Mouse (Mus musculus) hindbrain, embryonic 10.5 days (tissue): ENCODE results near the gene Plxna3. TPM values are rescaled to one million over a fixed set of nuclear protein-coding genes. Genes with fewer than 3 reads are reported as not detected.

Experiments
- DNase-seq: peaks from one replicate; pipeline ENCODE4 v3.0.0-alpha.2; 2017; ENCODE audit warnings: low spot score
- H3K27ac ChIP-seq: fragments of 300-500 bp; sonication (generic); 2 replicates; pipeline ENCODE4 v1.5.1; 2016; ENCODE audit warnings: mild to moderate bottlenecking, moderate library complexity
- H3K27me3 ChIP-seq: fragments of 300-500 bp; sonication (generic); 2 replicates; pipeline ENCODE4 v1.6.1; 2016; ENCODE audit warnings: mild to moderate bottlenecking; ENCODE audit not compliant: poor library complexity, insufficient read depth, severe bottlenecking
- H3K36me3 ChIP-seq: fragments of 300-500 bp; sonication (generic); 2 replicates; pipeline ENCODE4 v1.6.1; 2016; ENCODE audit warnings: mild to moderate bottlenecking, moderate library complexity
- H3K4me1 ChIP-seq: fragments of 300-500 bp; sonication (generic); replicated peaks from 2 replicates; pipeline ENCODE4 v1.6.1; 2016; ENCODE audit warnings: mild to moderate bottlenecking
- H3K4me3 ChIP-seq: fragments of 300-500 bp; sonication (generic); 2 replicates; pipeline ENCODE4 v1.5.1; 2016; ENCODE audit warnings: mild to moderate bottlenecking, moderate library complexity
- H3K9me3 ChIP-seq: fragments of 300-500 bp; sonication (generic); 2 replicates; pipeline ENCODE4 v1.6.1; 2016; ENCODE audit warnings: mild to moderate bottlenecking, moderate library complexity
- WGBS: fragments of 180-500 bp; shearing (Covaris S2); methylation state at CpG from one replicate; pipeline ENCODE4 v1.1.7; 2016; 5-methylcytosine and 5-hydroxymethylcytosine counted together
- polyA plus RNA-seq: library from polyadenylated mRNA; unstranded; fragments of >200 nt; fragmentation: Nextera tagmentation; extraction: Ambion mirVana; gene quantifications from 2 replicates; pipeline ENCODE4 v1.2.1, GENCODE M21; 2016

Gene Plxna3
- 21.2 and 26.6 TPM in 2 replicates for polyA plus RNA-seq

DNA sequence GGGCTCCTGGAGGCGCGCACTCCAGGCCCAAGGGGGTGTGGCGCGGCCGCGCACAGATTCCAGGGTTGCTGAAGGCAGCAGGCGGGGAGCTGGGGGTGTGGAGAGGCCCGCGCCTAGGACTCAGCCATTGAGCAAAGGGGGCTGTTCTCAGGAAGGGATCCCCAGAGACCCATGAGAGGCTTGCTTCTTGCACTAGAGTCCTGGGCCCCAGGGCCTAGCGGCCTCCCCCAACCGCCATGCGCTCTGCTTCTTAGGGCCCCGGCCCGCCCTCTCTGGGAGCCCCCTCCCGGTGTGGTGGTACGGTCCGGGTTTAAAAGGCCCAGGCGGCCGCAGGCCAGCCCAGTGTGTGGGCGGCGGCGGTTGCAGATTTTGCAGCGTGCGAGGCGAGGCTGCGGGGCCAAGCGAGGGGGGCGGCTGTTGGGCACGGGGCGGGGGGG is at the start of gene Plxna3:
Gene Plxna3 (plus strand): TSS at position 342 of the 437 bp plus-strand sequence.
- peak within 1 kb of the TSS; percentile 62 for H3K4me3 ChIP-seq
- peaks cover 22% of the 10 kb centered on the region for H3K4me1 ChIP-seq
- no peaks in the 10 kb centered on the region for H3K27me3 ChIP-seq
- peak; percentile 78 for DNase-seq
- H3K27ac ChIP-seq = peak within 1 kb of the TSS; percentile 95
- H3K9me3 ChIP-seq = no peaks in the 10 kb centered on the region; the same call in 1 of the 2 replicates
- 19% methylated on average over 30 of the region's 30 CpGs for WGBS
- peaks cover 18% of the 10 kb centered on the region for H3K36me3 ChIP-seq

DNA sequence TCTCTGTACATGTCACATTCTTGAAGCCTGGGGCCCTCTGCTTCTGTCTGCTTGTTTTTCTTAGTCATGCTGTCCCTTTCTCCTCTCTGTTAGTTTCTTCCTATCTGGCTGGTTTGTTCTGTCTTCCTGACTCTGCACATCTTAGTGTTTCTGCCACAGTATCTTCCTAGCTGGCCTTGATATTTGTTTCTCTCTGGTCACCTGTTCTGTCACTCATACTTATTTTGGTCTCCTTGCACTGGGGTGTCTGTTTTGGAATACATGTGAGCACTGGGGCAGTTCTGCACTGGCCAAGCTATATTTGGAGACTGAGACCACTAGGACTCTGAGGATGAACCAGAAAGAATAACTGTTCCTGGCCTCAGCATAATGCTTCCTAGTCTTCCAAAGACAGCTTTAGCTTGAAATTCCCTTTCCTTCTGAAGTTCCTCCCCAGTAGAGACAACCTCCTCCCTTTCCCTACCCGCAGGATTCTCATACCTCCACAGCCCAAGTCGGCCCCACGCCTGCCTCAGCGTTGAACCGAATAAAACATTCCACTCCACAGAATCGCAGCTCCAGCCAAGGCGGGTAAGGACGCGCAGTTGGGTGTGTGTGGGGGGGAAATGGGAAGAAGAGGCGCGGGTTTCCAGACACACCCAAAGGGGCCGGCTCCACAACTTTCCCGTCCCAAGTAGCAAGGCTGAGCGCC is 47.7 kb upstream of the Plxna3 start:
- no peak for DNase-seq
- peak overlapping the region; percentile 88 for H3K27ac ChIP-seq
- 19% methylated on average over 14 of the region's 14 CpGs for WGBS

DNA sequence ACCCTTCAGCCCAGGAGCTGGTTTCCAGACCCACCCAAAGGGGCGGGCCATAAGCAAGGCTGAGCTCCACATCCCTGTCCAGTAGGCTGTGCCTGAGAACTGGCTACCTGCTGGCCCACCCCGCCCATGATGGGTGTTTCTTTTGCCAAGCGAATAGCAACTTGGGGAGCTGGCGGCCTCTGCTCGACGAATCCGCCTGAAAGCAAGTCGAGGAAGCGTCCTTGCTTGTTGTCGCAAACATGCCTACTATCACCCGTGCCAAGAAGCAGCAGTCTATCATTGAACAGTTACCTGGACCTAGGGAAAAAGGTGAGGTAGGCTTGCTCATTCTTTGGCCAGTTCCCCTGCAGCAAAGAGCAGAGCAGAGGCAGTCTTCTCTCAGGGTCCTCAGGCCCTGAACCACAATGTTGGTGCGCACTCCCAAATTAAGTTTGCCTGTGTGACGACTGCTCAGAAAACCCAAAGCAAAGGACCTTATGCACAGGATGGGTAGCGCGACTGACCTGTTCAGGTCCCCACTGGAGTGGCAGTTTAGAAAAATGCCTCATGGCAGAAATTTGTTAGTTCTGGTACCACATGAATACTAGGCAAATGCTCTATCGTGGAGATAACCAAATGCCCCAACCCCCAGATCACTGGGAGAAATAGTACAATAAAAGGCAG is 47.0 kb upstream of the Plxna3 start, which contains the start of the genes Taz and Dnase1l1:
Gene Taz (plus strand): TSS at position 181 of the 663 bp plus-strand sequence.
Gene Dnase1l1 (minus strand): TSS at position 606 of the 663 bp plus-strand sequence.
- H3K27me3 ChIP-seq = no peaks in the 10 kb centered on the region
- peak; percentile 58 for DNase-seq
- H3K4me3 ChIP-seq = peak within 1 kb of the TSS; percentile 69
- no peaks in the 10 kb centered on the region for H3K36me3 ChIP-seq
- H3K4me1 ChIP-seq = peaks cover 12% of the 10 kb centered on the region
- 16% methylated on average over 16 of the region's 16 CpGs for WGBS
- peak within 1 kb of the TSS; percentile 88 for H3K27ac ChIP-seq
- H3K9me3 ChIP-seq = no peaks in the 10 kb centered on the region

More for the DNA sequence above, 47.7 kb upstream of the Plxna3 start:
- no peaks in the 10 kb centered on the region for H3K36me3 ChIP-seq
- no peaks in the 10 kb centered on the region for H3K27me3 ChIP-seq
- H3K9me3 ChIP-seq = no peaks in the 10 kb centered on the region
- H3K4me1 ChIP-seq = peaks cover 12% of the 10 kb centered on the region
- H3K4me3 ChIP-seq = peak overlapping the region; percentile 69

DNA sequence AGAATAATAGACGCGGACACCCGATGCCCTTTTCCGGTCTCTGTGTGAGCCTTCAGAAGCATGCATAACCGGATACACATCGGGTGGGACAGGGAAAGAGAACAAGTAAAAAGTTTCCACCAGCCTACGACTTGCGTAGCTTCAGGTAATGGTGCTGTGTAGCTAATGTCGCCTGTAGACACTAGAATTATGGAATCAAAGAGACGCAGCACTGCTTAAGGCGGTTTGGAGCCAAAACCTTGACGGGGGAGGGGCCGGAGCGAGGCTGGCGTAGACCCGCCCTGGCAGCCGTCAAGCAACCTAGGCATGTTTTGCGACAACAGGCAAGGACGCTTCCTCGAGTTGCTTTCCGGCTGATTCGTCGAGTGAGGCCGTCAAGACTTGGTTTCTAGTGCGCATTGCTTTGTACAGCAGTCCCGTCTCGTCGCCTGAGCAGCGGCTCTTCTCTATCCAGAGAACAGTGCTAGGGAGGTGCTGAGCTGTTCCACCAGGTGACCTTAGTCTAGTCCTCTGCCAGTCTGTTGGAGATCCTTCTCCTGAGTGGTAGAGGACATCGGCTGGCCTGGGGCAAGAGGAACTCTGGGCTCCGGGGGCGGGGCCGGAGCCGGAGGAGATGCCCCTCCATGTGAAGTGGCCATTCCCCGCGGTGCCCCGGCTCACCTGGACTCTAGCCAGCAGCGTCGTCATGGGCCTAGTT is 46.3 kb upstream of the Plxna3 start:
- H3K36me3 ChIP-seq = no peaks in the 10 kb centered on the region
- peak; percentile 81 for DNase-seq
- H3K9me3 ChIP-seq = no peaks in the 10 kb centered on the region
- 17% methylated on average over 39 of the region's 39 CpGs for WGBS
- H3K4me3 ChIP-seq = peak overlapping the region; percentile 69
- H3K4me1 ChIP-seq = peaks cover 12% of the 10 kb centered on the region
- H3K27ac ChIP-seq = peak overlapping the region; percentile 88
- H3K27me3 ChIP-seq = no peaks in the 10 kb centered on the region

DNA sequence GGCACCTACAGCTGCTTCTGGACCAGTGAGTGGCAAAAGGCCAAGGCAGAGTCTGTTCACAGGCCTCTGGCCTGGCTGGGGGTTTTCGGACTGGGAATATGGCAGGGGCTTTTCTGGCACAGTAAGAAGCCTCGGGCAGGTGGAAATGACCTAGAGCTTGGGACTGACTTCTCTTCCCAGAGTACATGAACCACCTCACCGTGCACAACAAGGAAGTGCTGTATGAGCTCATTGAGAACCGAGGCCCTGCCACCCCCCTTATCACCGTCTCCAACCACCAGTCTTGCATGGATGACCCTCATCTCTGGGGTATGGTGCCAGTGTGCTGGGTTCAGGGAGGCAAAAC is 45.8 kb upstream of the Plxna3 start:
- no peak for DNase-seq
- Histone ChIP-seq H3K4me3 (peak overlapping the region; percentile 69), H3K9me3 (no peaks in the 10 kb centered on the region), H3K27me3 (no peaks in the 10 kb centered on the region), H3K36me3 (peaks cover 3% of the 10 kb centered on the region), H3K27ac (peak overlapping the region; percentile 88), H3K4me1 (peaks cover 12% of the 10 kb centered on the region)
- WGBS = 43% methylated on average over 5 of the region's 5 CpGs

DNA sequence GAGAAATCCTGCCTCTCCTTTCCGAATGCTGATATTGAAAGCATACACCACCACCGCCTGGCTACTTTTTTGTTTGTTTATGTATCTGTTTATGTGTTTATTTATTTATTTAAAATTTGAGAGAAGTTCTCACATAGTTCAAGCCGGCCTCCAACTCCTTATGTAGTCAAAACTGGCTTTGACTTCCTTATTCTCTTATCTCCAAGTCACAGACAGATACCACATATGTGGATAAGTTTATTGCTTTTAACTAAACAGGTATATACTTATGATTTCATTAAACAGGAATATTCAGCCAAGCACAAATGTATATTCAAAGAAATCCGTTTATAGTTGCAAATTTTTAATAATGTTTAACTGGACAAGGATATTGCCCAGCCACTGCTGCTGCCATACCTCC is 35.4 kb upstream of the Plxna3 start:
- peaks cover 7% of the 10 kb centered on the region; the same call in 1 of the 2 replicates for H3K4me1 ChIP-seq
- 85% methylated on average over 4 of the region's 4 CpGs for WGBS
- H3K9me3 ChIP-seq = no peaks in the 10 kb centered on the region
- peaks cover 22% of the 10 kb centered on the region for H3K36me3 ChIP-seq
- no peak overlapping the region for H3K27ac ChIP-seq
- H3K4me3 ChIP-seq = no peak overlapping the region
- no peaks in the 10 kb centered on the region for H3K27me3 ChIP-seq
- DNase-seq = no peak

DNA sequence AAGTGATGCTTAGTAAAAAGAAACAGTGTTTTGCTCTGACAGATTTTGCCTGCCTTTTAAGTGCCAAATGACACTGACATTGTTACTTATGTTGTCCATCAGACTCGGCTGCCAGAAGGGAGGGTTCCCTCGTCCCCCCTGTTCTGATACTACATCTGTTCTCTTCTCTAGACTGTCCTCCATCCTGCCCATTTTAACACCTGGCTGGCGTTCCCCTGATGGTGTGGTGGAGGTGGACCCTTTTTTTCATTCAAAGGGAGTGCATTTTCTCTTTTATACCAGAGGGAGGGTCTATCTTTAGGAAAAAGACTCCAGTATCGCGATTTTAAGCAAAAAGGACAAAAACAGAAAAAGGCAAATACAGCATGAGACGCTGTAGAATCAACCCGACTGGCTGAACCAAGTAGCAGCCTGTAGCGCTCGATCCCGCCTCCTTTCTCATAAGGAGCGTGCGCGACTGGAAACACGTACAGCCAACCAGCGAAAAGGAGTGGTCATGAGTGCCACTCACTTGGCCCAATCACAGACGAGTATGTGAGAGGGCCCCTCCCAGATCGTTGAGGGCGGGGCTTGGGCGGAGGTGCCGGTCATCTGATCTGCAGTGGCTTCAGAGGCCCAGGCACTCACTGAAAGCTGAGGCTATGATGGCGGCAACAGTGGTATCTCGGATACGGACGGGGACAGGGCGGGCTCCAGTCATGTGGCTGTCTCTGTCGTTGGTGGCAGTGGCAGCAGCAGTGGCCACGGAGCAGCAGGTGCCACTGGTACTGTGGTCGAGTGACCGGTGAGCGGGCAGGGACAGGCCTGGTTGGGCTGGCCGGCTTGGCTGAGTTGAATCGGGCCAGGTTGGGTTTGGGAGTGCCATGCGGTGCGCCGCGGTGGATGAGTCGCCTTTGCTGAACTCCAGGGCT is 32.1 kb upstream of the Plxna3 start, which contains the start of gene Atp6ap1:
Gene Atp6ap1 (plus strand): TSS at position 560 of the 911 bp plus-strand sequence.
- H3K27me3 ChIP-seq = no peaks in the 10 kb centered on the region
- peak within 1 kb of the TSS; percentile 87 for H3K27ac ChIP-seq
- 12% methylated on average over 37 of the region's 37 CpGs for whole genome bisulfite sequencing
- H3K4me3 ChIP-seq = peak within 1 kb of the TSS; percentile 61
- H3K36me3 ChIP-seq = peaks cover 29% of the 10 kb centered on the region
- DNase-seq = peak; percentile 90
- H3K4me1 ChIP-seq = peaks cover 7% of the 10 kb centered on the region; the same call in 1 of the 2 replicates
- no peaks in the 10 kb centered on the region for H3K9me3 ChIP-seq

DNA sequence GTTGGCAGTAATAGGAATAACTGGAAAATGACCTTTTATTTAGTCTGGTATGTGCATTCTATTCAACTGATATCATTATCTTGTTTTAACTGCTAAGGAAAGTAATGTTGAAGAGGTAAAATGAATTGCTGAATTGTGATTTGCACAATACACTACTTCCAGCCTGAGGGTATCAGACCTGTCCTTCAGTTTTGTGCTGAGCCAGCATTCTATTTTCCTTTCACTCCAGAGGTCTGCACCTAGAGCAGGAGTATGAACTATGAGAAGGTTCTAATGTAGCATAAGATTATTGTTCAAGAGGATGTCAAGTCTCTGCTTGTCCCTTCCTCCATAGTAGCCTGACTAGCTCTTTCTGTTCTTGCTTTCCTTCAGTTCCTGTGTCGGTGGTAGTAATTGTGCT is 30.5 kb upstream of the Plxna3 start:
- no peaks in the 10 kb centered on the region for H3K9me3 ChIP-seq
- peaks cover 45% of the 10 kb centered on the region for H3K36me3 ChIP-seq
- 83% methylated on average over 1 of the region's 1 CpGs for WGBS
- H3K4me3 ChIP-seq = no peak overlapping the region
- no peak for DNase-seq
- H3K4me1 ChIP-seq = peaks cover 7% of the 10 kb centered on the region; the same call in 1 of the 2 replicates
- no peaks in the 10 kb centered on the region for H3K27me3 ChIP-seq
- H3K27ac ChIP-seq = no peak overlapping the region

DNA sequence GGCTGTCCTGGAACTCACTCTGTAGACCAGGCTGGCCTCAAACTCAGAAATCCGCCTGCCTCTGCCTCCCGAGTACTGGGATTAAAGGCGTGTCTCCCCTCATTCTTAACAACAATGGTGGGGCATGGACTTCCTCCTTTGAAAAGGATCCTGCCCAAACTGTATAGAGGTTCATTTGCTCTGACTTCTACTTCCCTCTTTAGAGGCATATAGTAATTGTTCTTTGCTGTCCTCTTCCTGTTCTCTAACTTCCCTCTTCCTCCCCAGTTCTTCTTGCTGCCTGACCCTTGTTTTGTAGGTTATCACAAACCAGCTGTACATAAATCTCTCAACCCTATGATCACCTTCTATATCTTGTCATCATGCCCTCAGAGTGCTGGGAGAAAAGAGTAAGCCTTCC is 29.1 kb upstream of the Plxna3 start:
- Histone ChIP-seq H3K4me1 (peaks cover 7% of the 10 kb centered on the region; the same call in 1 of the 2 replicates), H3K9me3 (no peaks in the 10 kb centered on the region), H3K4me3 (no peak overlapping the region), H3K27me3 (no peaks in the 10 kb centered on the region), H3K27ac (no peak overlapping the region), H3K36me3 (peaks cover 52% of the 10 kb centered on the region)
- no peak for DNase-seq
- 89% methylated on average over 3 of the region's 3 CpGs for WGBS

DNA sequence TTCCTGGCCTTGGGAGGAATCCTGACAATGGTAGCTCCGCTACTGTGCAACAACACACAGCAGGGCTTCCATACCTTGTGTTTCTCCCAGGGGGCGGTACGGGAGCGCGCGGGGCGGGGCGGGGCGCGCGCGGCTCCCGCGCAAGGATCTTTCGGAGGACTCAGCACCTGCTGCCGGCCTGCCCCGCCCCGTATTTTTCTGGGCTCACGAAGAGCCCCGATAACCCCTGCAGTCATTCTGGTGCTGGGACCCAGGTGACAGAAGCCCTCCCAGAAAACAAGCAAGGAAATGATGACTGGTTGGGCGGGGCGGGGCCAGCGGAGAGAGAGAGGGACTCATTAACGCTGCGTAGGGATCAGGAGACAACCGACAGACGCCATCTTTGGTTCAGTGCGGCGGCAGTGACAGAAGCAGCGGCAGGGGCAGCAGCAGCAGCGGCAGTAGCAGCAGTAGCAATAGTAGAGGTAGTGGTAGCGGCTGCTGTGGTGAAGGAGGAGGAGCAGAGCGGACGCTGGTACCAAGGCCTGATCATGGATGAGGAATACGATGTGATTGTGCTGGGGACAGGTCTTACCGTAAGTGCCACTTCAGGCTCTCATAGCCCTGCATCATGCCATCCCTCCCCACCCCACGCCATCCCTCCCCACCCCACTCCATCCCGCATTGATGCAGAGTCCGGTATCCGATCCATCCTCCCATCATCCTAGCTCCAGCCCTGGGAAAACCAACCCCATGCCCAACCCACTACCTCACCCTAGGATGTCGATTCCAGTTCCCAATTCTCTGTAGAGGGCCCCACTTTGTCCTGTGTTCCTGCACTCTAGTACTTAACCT is 23.8 kb upstream of the Plxna3 start, which contains the start of gene Gdi1:
Gene Gdi1 (plus strand): TSS at position 132 of the 834 bp plus-strand sequence.
- peak; percentile 76 for DNase-seq
- Histone ChIP-seq H3K36me3 (peaks cover 80% of the 10 kb centered on the region), H3K27me3 (no peaks in the 10 kb centered on the region), H3K9me3 (no peaks in the 10 kb centered on the region), H3K27ac (peak within 1 kb of the TSS; percentile 95), H3K4me1 (peaks cover 10% of the 10 kb centered on the region; the same call in 1 of the 2 replicates), H3K4me3 (peak within 1 kb of the TSS; percentile 69)
- WGBS = 23% methylated on average over 41 of the region's 41 CpGs
